Mouse (Mus musculus) spleen, postnatal 0 days (tissue): ENCODE measurements around the gene Olfr1260. TPM values are rescaled to one million over a fixed set of nuclear protein-coding genes. Genes with fewer than 3 reads are reported as not detected.

ENCODE experiments used
- polyA plus RNA-seq: library from polyadenylated mRNA; unstranded; fragments of >200 nt; fragmentation: Nextera tagmentation; extraction: Ambion mirVana; gene quantifications from 2 replicates; pipeline ENCODE4 v1.2.1, GENCODE M21; 2015

Gene Olfr1260
- not detected in 2 replicates for polyA plus RNA-seq

GRCm38 (mm10) chr2:89974184-89974583, at the start of gene Olfr1260:
TSS of gene Olfr1260 (plus strand) at chr2:89974340.

DNA sequence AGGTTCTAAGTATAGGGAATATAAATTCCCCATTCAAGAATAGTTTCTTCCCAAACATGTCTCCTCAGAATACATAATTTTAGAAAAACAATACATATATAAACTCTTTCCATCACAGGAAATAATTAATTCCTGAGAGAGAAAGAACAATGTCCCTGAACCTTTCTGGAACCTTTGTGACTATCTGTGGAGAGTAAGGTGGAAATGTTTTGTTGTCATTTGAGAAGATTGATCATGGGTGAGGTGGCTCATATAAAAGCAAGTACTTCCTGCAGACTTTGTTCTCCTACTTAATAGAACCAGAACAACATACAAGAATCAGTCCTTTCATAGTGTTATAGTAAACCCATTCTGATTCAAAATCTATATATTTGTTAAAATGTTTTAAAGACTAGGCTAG, 47.1 kb upstream of the Olfr1260 start, which contains the start of gene Olfr1258:
Gene Olfr1258 (plus strand): TSS at position 301 of the 400 bp plus-strand sequence.

DNA sequence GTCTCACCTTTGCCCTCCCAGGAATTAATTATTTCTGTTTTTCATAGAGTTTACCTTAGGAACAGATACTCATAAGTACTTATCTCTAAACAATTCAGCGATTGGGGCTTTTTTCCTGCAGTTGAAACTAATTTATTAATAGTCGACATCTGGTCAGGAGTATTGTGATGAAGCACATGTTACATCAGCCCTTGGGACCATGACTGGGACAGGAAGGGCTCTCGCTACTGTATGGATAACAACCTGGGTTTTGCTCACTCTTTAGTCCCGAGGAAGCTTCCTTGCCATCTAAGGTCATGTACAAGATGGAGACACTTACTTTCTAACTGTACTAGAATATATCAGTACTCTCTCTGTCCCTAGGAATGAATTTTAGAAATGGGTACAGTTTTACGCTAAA, 25.6 kb upstream of the Olfr1260 start, which contains the start of gene Olfr1259:
Gene Olfr1259 (minus strand): TSS at position 101 of the 400 bp plus-strand sequence.

DNA sequence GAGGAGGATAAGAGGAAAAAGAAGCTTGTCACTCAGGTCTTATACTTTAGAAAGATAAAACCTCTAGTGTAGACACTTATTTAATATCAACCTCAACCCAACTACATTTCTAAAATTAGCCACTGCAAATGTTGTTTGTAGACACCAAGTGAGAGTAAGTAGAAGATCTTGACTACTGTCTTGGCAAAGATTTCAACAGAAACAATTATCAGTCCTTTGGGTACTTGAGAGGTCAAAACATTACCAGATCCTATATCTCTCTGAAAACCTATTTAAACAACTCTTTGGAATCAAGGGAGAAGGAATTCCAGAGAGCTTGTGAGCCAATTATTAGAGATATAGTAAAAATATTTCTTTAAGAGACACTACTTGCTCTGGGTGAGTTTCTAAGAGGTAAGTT, 16.8 kb downstream of the Olfr1260 start, which contains the start of gene Olfr1261:
Gene Olfr1261 (plus strand): TSS at position 301 of the 400 bp plus-strand sequence.

DNA sequence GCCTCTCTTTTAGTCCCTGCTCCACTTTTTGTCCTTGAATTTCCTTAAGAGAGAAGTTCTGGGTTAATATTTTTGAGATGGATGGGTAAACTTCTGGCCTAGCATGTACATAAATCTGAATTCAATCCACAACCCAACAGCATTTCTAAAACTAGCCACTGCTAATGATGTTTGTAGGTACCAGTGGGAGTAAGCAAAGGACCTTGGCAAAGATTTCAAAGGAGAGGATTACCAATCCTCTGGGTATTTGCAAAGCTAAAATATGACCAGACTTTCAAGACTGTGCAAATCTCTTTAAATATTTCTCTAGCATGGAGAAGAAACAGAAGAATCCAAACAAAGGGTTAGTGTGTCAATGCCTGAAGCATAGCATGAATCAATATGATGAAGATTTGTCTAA, 25.7 kb downstream of the Olfr1260 start, which contains the start of gene Olfr1262:
Gene Olfr1262 (plus strand): TSS at position 301 of the 400 bp plus-strand sequence.

GRCm38 (mm10) chr2:90011831-90012230, 37.7 kb downstream of the Olfr1260 start, which contains the start of gene Olfr1263:
TSS of gene Olfr1263 (plus strand) at chr2:90012131.

GRCm38 (mm10) chr2:90025477-90025876, 51.3 kb downstream of the Olfr1260 start, which contains the start of gene Olfr1264:
TSS of gene Olfr1264 (minus strand) at chr2:90025577.

Other genes starting within 250 kb of the Olfr1260 start
- not detected in 2 replicates for gene Olfr1252, start 249.3 kb upstream of the Olfr1260 start, polyA plus RNA-seq
- gene Olfr1253, start 217.2 kb upstream of the Olfr1260 start, polyA plus RNA-seq: not detected in 2 replicates
- not detected in 2 replicates for gene Olfr1254, start 180.7 kb upstream of the Olfr1260 start, polyA plus RNA-seq
- not detected in 2 replicates for gene Olfr1255, start 162.3 kb upstream of the Olfr1260 start, polyA plus RNA-seq
- gene Olfr1256, start 132.8 kb upstream of the Olfr1260 start, polyA plus RNA-seq: not detected in 2 replicates
- gene Olfr48, start 126.1 kb upstream of the Olfr1260 start, polyA plus RNA-seq: not detected in 2 replicates
- not detected in 2 replicates for gene Olfr1257, start 95.9 kb upstream of the Olfr1260 start, polyA plus RNA-seq
- gene Olfr1258, start 47.0 kb upstream of the Olfr1260 start, polyA plus RNA-seq: not detected in 2 replicates
- not detected in 2 replicates for gene Olfr1259, start 25.7 kb upstream of the Olfr1260 start, polyA plus RNA-seq
- not detected in 2 replicates for gene Olfr1261, start 16.9 kb downstream of the Olfr1260 start, polyA plus RNA-seq
- gene Olfr1262, start 25.8 kb downstream of the Olfr1260 start, polyA plus RNA-seq: not detected in 2 replicates
- gene Olfr1263, start 37.8 kb downstream of the Olfr1260 start, polyA plus RNA-seq: not detected in 2 replicates
- gene Olfr1264, start 51.2 kb downstream of the Olfr1260 start, polyA plus RNA-seq: not detected in 2 replicates
- not detected in 2 replicates for gene Olfr1265, start 61.0 kb downstream of the Olfr1260 start, polyA plus RNA-seq
- not detected in 2 replicates for gene Olfr140, start 89.3 kb downstream of the Olfr1260 start, polyA plus RNA-seq
- not detected in 2 replicates for gene Olfr1269, start 147.1 kb downstream of the Olfr1260 start, polyA plus RNA-seq
- gene Olfr32, start 168.0 kb downstream of the Olfr1260 start, polyA plus RNA-seq: not detected in 2 replicates
- not detected in 2 replicates for gene Olfr1270, start 178.8 kb downstream of the Olfr1260 start, polyA plus RNA-seq